ENCODE assay signal across 15 mouse cellular contexts in the genomic region with DNA sequence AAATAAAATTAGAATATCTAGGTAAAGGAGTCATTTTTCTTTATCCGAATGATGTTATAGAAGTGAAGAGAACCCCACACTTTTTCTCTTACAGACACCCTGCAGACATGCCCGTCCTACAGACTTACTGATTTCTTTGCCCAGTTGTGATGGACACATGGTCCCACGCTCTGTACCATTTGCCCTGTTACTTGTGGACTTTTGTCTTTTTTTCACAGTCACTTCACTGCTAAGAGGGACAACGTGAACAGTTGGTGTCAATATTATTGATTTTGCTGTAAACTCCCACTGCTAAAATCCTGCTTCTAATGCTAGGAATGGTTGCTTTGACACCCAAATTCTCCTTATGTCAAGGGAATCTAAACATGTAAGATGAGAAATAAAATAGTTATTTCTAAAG.
"Had no signal": no experiment of that assay in that cellular context is flagged by ENCODE, and none has a peak within 500 bp of the region (broad histone marks: within the 10 kb centered on the region; RNA-seq: fewer than 3 reads in every experiment).

No protein-coding gene starts in this region.

- H3K27me3 ChIP-seq: neural tube, embryonic 15.5 days; stomach, embryonic 15.5 days had no signal

- H3K4me1 ChIP-seq: stomach, embryonic 15.5 days had no signal

- H3K4me3 ChIP-seq: neural tube, embryonic 15.5 days; stomach, embryonic 15.5 days had no signal

- H3K27ac ChIP-seq: neural tube, embryonic 15.5 days; stomach, embryonic 15.5 days; stomach, postnatal 0 days had no signal

- H3K9me3 ChIP-seq: neural tube, embryonic 15.5 days; stomach, embryonic 15.5 days had no signal

- DNase-seq: retina, postnatal 1 day; right cerebral cortex, adult 18-20 months; right cerebral cortex, postnatal 14 days; right cerebral cortex, postnatal 25 days; right cerebral cortex, postnatal 4 days; spleen, adult 18-20 months; thymus, adult 18-20 months; thymus, adult 2 months; thymus, postnatal 14 days; thymus, postnatal 25 days; thymus, postnatal 36 days; thymus, postnatal 4 days had no signal

- H3K9ac ChIP-seq: neural tube, embryonic 15.5 days; stomach, embryonic 15.5 days had no signal

- H3K36me3 ChIP-seq: neural tube, embryonic 15.5 days had no signal

- H3K4me2 ChIP-seq: neural tube, embryonic 15.5 days; stomach, embryonic 15.5 days had no signal
